8 mouse cellular contexts compared by ENCODE assay signal in genomic region chr3:109025579-109025978, GRCm38 (mm10). TPM values are rescaled to one million over a fixed set of nuclear protein-coding genes. Genes with fewer than 3 reads are reported as not detected.
A peak's percentile ranks its signal among the peaks of the same experiment; 100 is the strongest.
DNase-seq lines count a peak whose midpoint lies in the region; ATAC-seq and TF ChIP-seq lines count a peak whose summit lies in the region.

No protein-coding gene starts in this region.

- in situ Hi-C loops in Patski (cut with MboI; ENCODE audit: low pct_unique_long_range_greater_than_20kb) = loop anchor here (5.0 to 10.0 kb wide), 2 partner anchors 37 to 469 kb away; no protein-coding TSS in a partner anchor

- H3K27me3 ChIP-seq in Patski = no peaks in the 10 kb centered on the region
- no peaks in the 10 kb centered on the region for H3K27me3 ChIP-seq in hindbrain, embryonic 12.5 days

- H3K36me3 ChIP-seq in hindbrain, embryonic 12.5 days = no peaks in the 10 kb centered on the region

- H3K9me3 ChIP-seq in hindbrain, embryonic 12.5 days (replicated peaks) = no peaks in the 10 kb centered on the region

- H3K4me1 ChIP-seq in hindbrain, embryonic 12.5 days = peaks cover 25% of the 10 kb centered on the region; the same call in 1 of the 2 replicates

- H3K4me2 ChIP-seq in hindbrain, embryonic 12.5 days (replicated peaks) = peak overlapping the region; percentile 70

- TF ChIP-seq CTCF in Patski (IDR thresholded peaks at IDR 0.05) = peak; percentile 92

- WGBS in hindbrain, embryonic 12.5 days = 23% methylated on average over 16 of the region's 16 CpGs

- no peak overlapping the region for H3K27ac ChIP-seq in hindbrain, embryonic 12.5 days

- ATAC-seq in Patski = no peak
- peak; percentile 24; the same call in 1 of the 2 replicates for ATAC-seq in hindbrain, embryonic 12.5 days (ENCODE audit: low FRiP score)

- POLR2A ChIA-PET in Patski (lab: Charles Lee) = interaction anchor here (1.3 kb wide), 1 partner anchor 10 kb away, joined by 4 read pairs; no protein-coding TSS in a partner anchor

- H3K9ac ChIP-seq in hindbrain, embryonic 12.5 days = no peak overlapping the region

- H3K4me3 ChIP-seq in hindbrain, embryonic 12.5 days = peak overlapping the region; percentile 21

- peak; percentile 68 for DNase-seq in Patski (ENCODE audit: low read depth, low spot score)
- peak; percentile 78 for DNase-seq in cerebellum, adult 9-10 months
- DNase-seq in frontal cortex, adult 2 months (ENCODE audit: extremely low spot score in 1 of 2, low spot score in 1 of 2) = peak; percentile 60 to 86
- DNase-seq in layer of hippocampus, postnatal 25 days (ENCODE audit: extremely low spot score in 1 of 2, low spot score in 1 of 2) = peak; percentile 56 to 79
- peak; percentile 83 for DNase-seq in lung, postnatal 25 days (ENCODE audit: low spot score)
- peak; percentile 71 for DNase-seq in retina, postnatal 7 days (ENCODE audit: low read depth, low spot score)
- DNase-seq in urinary bladder, adult 2 months (ENCODE audit: low spot score) = peak; percentile 32

- CTCF ChIA-PET in Patski (lab: Charles Lee) = interaction anchor here (1.5 to 7.2 kb wide), 12 partner anchors 8 to 255 kb away, joined by 3 to 85 read pairs (median 14); partner anchors contain the start of gene Prpf38b

RNA-seq across cellular contexts. Expression of gene Fam102b, which starts 1.8 kb away (rescaled TPM):
- polyA plus RNA-seq in Patski (2021) = 30.5 TPM
- 33.7 and 38.4 TPM in 2 replicates for polyA plus RNA-seq in frontal cortex, adult 2 months (2012; rRNA removed)
- 17.1 and 20.6 TPM in 2 replicates for polyA plus RNA-seq in hindbrain, embryonic 12.5 days (2016; fragmentation: Nextera tagmentation; extraction: Ambion mirVana)
- total RNA-seq in layer of hippocampus, postnatal 25 days (2021) = 10 to 100 TPM; 28.7 to 29.2 TPM
- 16.0 and 23.9 TPM in 2 replicates for polyA plus RNA-seq in urinary bladder, adult 2 months (2012; rRNA removed)

RNA-seq across cellular contexts. Expression of gene Slc25a54, which starts 54.7 kb away (rescaled TPM):
- not detected for polyA plus RNA-seq in Patski (2021)
- not detected in 2 replicates for polyA plus RNA-seq in frontal cortex, adult 2 months (2012; rRNA removed)
- polyA plus RNA-seq in hindbrain, embryonic 12.5 days (2016; fragmentation: Nextera tagmentation; extraction: Ambion mirVana) = not detected in 2 replicates
- not detected for total RNA-seq in layer of hippocampus, postnatal 25 days (2021)
- not detected in 2 replicates for polyA plus RNA-seq in urinary bladder, adult 2 months (2012; rRNA removed)

Comparison
In these comparisons a context has a peak if more than half of its experiments do, and no peak if none do; other contexts are left out.
1. DNase-seq: peak in every context shown above with its lines; median percentile 83 in lung, postnatal 25 days; 78 in cerebellum, adult 9-10 months; 73 in frontal cortex, adult 2 months; 71 in retina, postnatal 7 days; 68 in Patski; 68 in layer of hippocampus, postnatal 25 days; 32 in urinary bladder, adult 2 months.